Mouse (Mus musculus) layer of hippocampus, postnatal 36 days (tissue): Measurements from ENCODE around the gene Olfr235. TPM values are rescaled to one million over a fixed set of nuclear protein-coding genes. Genes with fewer than 3 reads are reported as not detected.
"Not testable (repeated sequence)": the region's sequence is repeated elsewhere in the genome, so short reads cannot be mapped to it uniquely, and the experiment has no call there.

Source experiments
- DNase-seq, 2 experiments: peaks; one replicate each; pipeline ENCODE4 v3.0.0; 2022
- total RNA-seq, 2 experiments: library from RNA; stranded (reverse); gene quantifications; 2 replicates each; pipeline ENCODE4 v1.2.3; 2021

Gene Olfr235
- not detected for total RNA-seq

- no peak for DNase-seq
These were observed at the start of gene Olfr235 for GRCm38 (mm10) chr19:12260732-12261131. TSS of gene Olfr235 (plus strand) at chr19:12261032.

- DNase-seq = not testable (repeated sequence)
These were observed 28.3 kb upstream of the Olfr235 start, which contains the start of gene Olfr1432 for GRCm38 (mm10) chr19:12232496-12232895. TSS of gene Olfr1432 (minus strand) at chr19:12232596.

- no peak for DNase-seq
These were observed 19.3 kb upstream of the Olfr235 start, which contains the start of gene Olfr262 for GRCm38 (mm10) chr19:12241559-12241958. TSS of gene Olfr262 (minus strand) at chr19:12241659.

- no peak for DNase-seq
These were observed 18.7 kb downstream of the Olfr235 start, which contains the start of gene Olfr1434 for GRCm38 (mm10) chr19:12279554-12279953. TSS of gene Olfr1434 (plus strand) at chr19:12279854.

- DNase-seq = no peak
These were observed 32.1 kb downstream of the Olfr235 start for GRCm38 (mm10) chr19:12292979-12293378.

- DNase-seq = not testable (repeated sequence)
These were observed 38.2 kb downstream of the Olfr235 start, which contains the start of gene Olfr1436 for GRCm38 (mm10) chr19:12299030-12299429. TSS of gene Olfr1436 (minus strand) at chr19:12299130.

Other genes with a start within 250 kb of the Olfr235 start
- gene Olfr1423, start 219.7 kb upstream of the Olfr235 start, total RNA-seq = not detected
- not detected for gene Olfr1424, start 198.3 kb upstream of the Olfr235 start, total RNA-seq
- not detected for gene Olfr1425, start 183.3 kb upstream of the Olfr235 start, total RNA-seq
- not detected for gene Olfr1426, start 169.0 kb upstream of the Olfr235 start, total RNA-seq
- not detected for gene Olfr1427, start 157.7 kb upstream of the Olfr235 start, total RNA-seq
- gene Olfr1428, start 145.1 kb upstream of the Olfr235 start, total RNA-seq = not detected
- not detected for gene Olfr76, start 137.8 kb upstream of the Olfr235 start, total RNA-seq
- not detected for gene Olfr1555-ps1, start 90.9 kb upstream of the Olfr235 start, total RNA-seq
- gene Olfr1431, start 60.4 kb upstream of the Olfr235 start, total RNA-seq = not detected
- not detected for gene Olfr1432, start 28.4 kb upstream of the Olfr235 start, total RNA-seq
- gene Olfr262, start 19.4 kb upstream of the Olfr235 start, total RNA-seq = not detected
- gene Olfr1434, start 18.8 kb downstream of the Olfr235 start, total RNA-seq = not detected
- not detected for gene Olfr1436, start 38.1 kb downstream of the Olfr235 start, total RNA-seq
- not detected for gene Olfr1437, start 64.1 kb downstream of the Olfr235 start, total RNA-seq
- not detected for gene Olfr1438-ps1, start 74.9 kb downstream of the Olfr235 start, total RNA-seq
- not detected for gene Olfr1440, start 126.2 kb downstream of the Olfr235 start, total RNA-seq
- gene Olfr1441, start 156.4 kb downstream of the Olfr235 start, total RNA-seq = not detected
- gene Pfpl, start 166.9 kb downstream of the Olfr235 start, total RNA-seq = not detected
- 1 to 10 TPM; 6.7 to 7.4 TPM for gene Mpeg1, start 199.7 kb downstream of the Olfr235 start, total RNA-seq
- gene Dtx4, start 240.4 kb downstream of the Olfr235 start, total RNA-seq = 10 to 100 TPM; 33.6 to 36.6 TPM